Mouse (Mus musculus): ENCODE data around the gene Fbxw11.

GRCm38 (mm10) chr11:32696446-32697090 lies 54.0 kb downstream of the Fbxw11 start:
- TF ChIP-seq CTCF (IDR thresholded peaks at IDR 0.05; ENCODE audit: borderline replicate concordance, insufficient read depth, low read depth, low read length) (no peak), POLR2A (IDR thresholded peaks at IDR 0.05; ENCODE audit: borderline replicate concordance, insufficient read depth, low read length) (no peak)

Measured in cerebellum, adult 2 months (tissue).